Mouse (Mus musculus): ENCODE data around the gene Rnf227.
A peak's percentile ranks its signal among the peaks of the same experiment; 100 is the strongest.
"Not testable (repeated sequence)": the region's sequence is repeated elsewhere in the genome, so short reads cannot be mapped to it uniquely, and the experiment has no call there.

Rnf227 gene

GRCm38 (mm10) chr11:69340161-69341131, at the start of gene Rnf227:
Rnf227 (plus strand) TSS chr11:69340461.
- DNase-seq (ENCODE audit: low read depth), result peak; percentile 84

- DNase-seq (ENCODE audit: low read depth), result no peak
Observed at GRCm38 (mm10) chr11:69291111-69291510, 49.1 kb upstream of the Rnf227 start.

GRCm38 (mm10) chr11:69295286-69295685, 45.0 kb upstream of the Rnf227 start:
- no peak for DNase-seq (ENCODE audit: low read depth)

- no peak for DNase-seq (ENCODE audit: low read depth)
Observed at GRCm38 (mm10) chr11:69297799-69298198, 42.5 kb upstream of the Rnf227 start.

GRCm38 (mm10) chr11:69298231-69298630, 42.0 kb upstream of the Rnf227 start:
- no peak for DNase-seq (ENCODE audit: low read depth)

- no peak for DNase-seq (ENCODE audit: low read depth)
Observed at GRCm38 (mm10) chr11:69302817-69303216, 37.4 kb upstream of the Rnf227 start.

GRCm38 (mm10) chr11:69305291-69305690, 35.0 kb upstream of the Rnf227 start:
- DNase-seq (ENCODE audit: low read depth), result no peak

GRCm38 (mm10) chr11:69306039-69306438, 34.2 kb upstream of the Rnf227 start:
- no peak for DNase-seq (ENCODE audit: low read depth)

- no peak for DNase-seq (ENCODE audit: low read depth)
Observed at GRCm38 (mm10) chr11:69311266-69311665, 29.0 kb upstream of the Rnf227 start.

- no peak for DNase-seq (ENCODE audit: low read depth)
Observed at GRCm38 (mm10) chr11:69316361-69316760, 23.9 kb upstream of the Rnf227 start.

GRCm38 (mm10) chr11:69318000-69318399, 22.3 kb upstream of the Rnf227 start:
- not testable (repeated sequence) for DNase-seq (ENCODE audit: low read depth)

GRCm38 (mm10) chr11:69321580-69321979, 18.7 kb upstream of the Rnf227 start:
- DNase-seq (ENCODE audit: low read depth), result no peak

- DNase-seq (ENCODE audit: low read depth), result no peak
Observed at GRCm38 (mm10) chr11:69322010-69322409, 18.3 kb upstream of the Rnf227 start.

- DNase-seq (ENCODE audit: low read depth), result peak; percentile 36
Observed at GRCm38 (mm10) chr11:69322693-69323471, 17.4 kb upstream of the Rnf227 start.

GRCm38 (mm10) chr11:69323667-69324111, 16.6 kb upstream of the Rnf227 start, which contains the start of the genes Cntrob and Trappc1:
Cntrob (minus strand) TSS chr11:69323775.
Trappc1 (plus strand) TSS chr11:69323980.
- DNase-seq (ENCODE audit: low read depth), result peak; percentile 99

GRCm38 (mm10) chr11:69324749-69325148, 15.5 kb upstream of the Rnf227 start:
- DNase-seq (ENCODE audit: low read depth), result peak; percentile 13

- peak; percentile 93 for DNase-seq (ENCODE audit: low read depth)
Observed at GRCm38 (mm10) chr11:69325628-69326407, 14.4 kb upstream of the Rnf227 start, which contains the start of gene Kcnab3. Kcnab3 (plus strand) TSS chr11:69326258.

- DNase-seq (ENCODE audit: low read depth), result no peak
Observed at GRCm38 (mm10) chr11:69326408-69327156, 13.7 kb upstream of the Rnf227 start.

GRCm38 (mm10) chr11:69327157-69327442, 13.2 kb upstream of the Rnf227 start:
- peak; percentile 31 for DNase-seq (ENCODE audit: low read depth)

GRCm38 (mm10) chr11:69327648-69328047, 12.6 kb upstream of the Rnf227 start:
- DNase-seq (ENCODE audit: low read depth), result peak; percentile 37

GRCm38 (mm10) chr11:69328517-69328916, 11.7 kb upstream of the Rnf227 start:
- DNase-seq (ENCODE audit: low read depth), result no peak
